Comparison of ENCODE assay signal across 19 mouse cellular contexts in genomic region chr6:39389988-39390387, GRCm38 (mm10). TPM values are rescaled to one million over a fixed set of nuclear protein-coding genes. Genes with fewer than 3 reads are reported as not detected.
"Had no signal": no experiment of that assay in that cellular context is flagged by ENCODE, and none has a peak within 500 bp of the region (broad histone marks: within the 10 kb centered on the region; RNA-seq: fewer than 3 reads in every experiment).

No protein-coding gene starts in this region.

- H3K9me3 ChIP-seq: kidney, embryonic 15.5 days; limb, embryonic 12.5 days; liver, embryonic 13.5 days; lung, embryonic 15.5 days; midbrain, embryonic 12.5 days; neural tube, embryonic 13.5 days had no signal

- H3K27me3 ChIP-seq: kidney, embryonic 15.5 days; limb, embryonic 12.5 days; lung, embryonic 15.5 days; midbrain, embryonic 12.5 days; neural tube, embryonic 13.5 days had no signal

- ATAC-seq: liver, postnatal 0 days; midbrain, embryonic 16.5 days had no signal

- H3K36me3 ChIP-seq: kidney, embryonic 15.5 days; limb, embryonic 12.5 days; lung, embryonic 15.5 days had no signal

- DNase-seq: kidney, postnatal 14 days; liver; liver, embryonic 13.5 days; liver, postnatal 0 days; lung, postnatal 14 days; right cerebral cortex, adult 18-20 months; right cerebral cortex, postnatal 25 days; thymus, postnatal 14 days had no signal

- H3K27ac ChIP-seq: kidney, embryonic 15.5 days; left cerebral cortex, adult 2 months; limb, embryonic 12.5 days; liver, embryonic 13.5 days; lung, embryonic 15.5 days; macrophage; midbrain, embryonic 12.5 days; neural tube, embryonic 13.5 days; stomach, postnatal 0 days had no signal

- H3K4me3 ChIP-seq: kidney, embryonic 15.5 days; left cerebral cortex, adult 2 months; limb, embryonic 12.5 days; liver, embryonic 13.5 days; lung, embryonic 15.5 days; midbrain, embryonic 12.5 days; neural tube, embryonic 13.5 days had no signal

- H3K4me1 ChIP-seq: kidney, embryonic 15.5 days; limb, embryonic 12.5 days; liver, embryonic 13.5 days; lung, embryonic 15.5 days; midbrain, embryonic 12.5 days; neural tube, embryonic 13.5 days had no signal

RNA-seq across cellular contexts. Expression of gene Rab19, which starts 9.0 kb away (rescaled TPM):
- total RNA-seq: layer of hippocampus, postnatal 25 days; left cerebral cortex, adult 2 months; left cerebral cortex, postnatal 14 days had no signal
- polyA plus RNA-seq: midbrain, embryonic 16.5 days; neural tube, embryonic 13.5 days had no signal
